Mouse (Mus musculus): Measurements from ENCODE around the gene Tcf20.

DNA sequence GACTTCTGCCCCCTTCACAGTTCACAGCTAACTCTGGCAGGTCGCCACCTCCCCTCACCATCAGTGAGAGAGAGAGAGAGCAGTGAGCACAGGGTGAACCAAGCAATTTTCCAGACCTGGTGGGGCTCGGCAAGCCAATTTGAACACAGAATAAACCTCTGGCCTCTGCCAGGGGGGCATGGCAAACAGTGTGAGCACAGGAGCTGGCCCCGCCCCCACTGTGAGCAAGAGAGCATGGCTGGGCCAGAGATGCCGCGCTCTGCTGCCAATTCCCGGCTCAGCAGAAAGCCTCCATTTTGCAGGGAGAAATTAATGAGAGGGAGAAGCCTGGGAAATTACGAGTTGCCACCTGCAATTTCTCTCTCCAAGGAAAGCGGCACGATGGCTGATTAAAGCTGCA lies 58.1 kb downstream of the Tcf20 start:
- TF ChIP-seq GATA1 (IDR thresholded peaks at IDR 0.05; ENCODE audit: borderline replicate concordance, low read length) (no peak), FLI1 (IDR thresholded peaks at IDR 0.05; ENCODE audit: low read length) (no peak)
